Mouse (Mus musculus) midbrain, embryonic 12.5 days (tissue): ENCODE data around the gene Ephb1. TPM values are rescaled to one million over a fixed set of nuclear protein-coding genes. Genes with fewer than 3 reads are reported as not detected.

Source experiments
- ATAC-seq: fragments of 200-750 bp; cut with Nextera tagmentation; 2 replicates; pipeline ENCODE4 v1.8.0; 2017; ENCODE audit warnings: low read depth, moderate TSS enrichment, moderate library complexity; ENCODE audit not compliant: low FRiP score
- H3K27ac ChIP-seq: fragments of 300-500 bp; sonication (generic); replicated peaks from 2 replicates; pipeline ENCODE4 v1.5.1; 2016; ENCODE audit warnings: mild to moderate bottlenecking
- H3K27me3 ChIP-seq: fragments of 300-500 bp; sonication (generic); 2 replicates; pipeline ENCODE4 v1.6.1; 2016; ENCODE audit warnings: mild to moderate bottlenecking
- H3K36me3 ChIP-seq: fragments of 300-500 bp; sonication (generic); 2 replicates; pipeline ENCODE4 v1.6.1; 2016
- H3K4me1 ChIP-seq: fragments of 300-500 bp; sonication (generic); 2 replicates; pipeline ENCODE4 v1.6.1; 2016
- H3K4me2 ChIP-seq: fragments of 300-500 bp; sonication (generic); replicated peaks from 2 replicates; pipeline ENCODE4 v1.6.1; 2016; ENCODE audit warnings: mild to moderate bottlenecking, moderate library complexity
- H3K4me3 ChIP-seq: fragments of 300-500 bp; sonication (generic); 2 replicates; pipeline ENCODE4 v1.5.1; 2016; ENCODE audit warnings: mild to moderate bottlenecking
- H3K9ac ChIP-seq: fragments of 300-500 bp; sonication (generic); replicated peaks from 2 replicates; pipeline ENCODE4 v1.6.1; 2016; ENCODE audit warnings: mild to moderate bottlenecking, moderate library complexity
- H3K9me3 ChIP-seq: fragments of 300-500 bp; sonication (generic); 2 replicates; pipeline ENCODE4 v1.6.1; 2016; ENCODE audit warnings: mild to moderate bottlenecking
- WGBS: fragments of 180-500 bp; shearing (Covaris S2); methylation state at CpG from one replicate; pipeline ENCODE4 v1.1.7; 2016; 5-methylcytosine and 5-hydroxymethylcytosine counted together
- polyA plus RNA-seq: library from polyadenylated mRNA; unstranded; fragments of >200 nt; fragmentation: Nextera tagmentation; extraction: Ambion mirVana; gene quantifications from 2 replicates; pipeline ENCODE4 v1.2.1, GENCODE M21; 2016

Ephb1 gene
- polyA plus RNA-seq, 1 experiment from 2014 or later = 29.9 TPM

GRCm38 (mm10) chr9:102297986-102298385, 56.5 kb downstream of the Ephb1 start:
- ATAC-seq = no peak
- H3K27me3 ChIP-seq = no peaks in the 10 kb centered on the region
- H3K27ac ChIP-seq = no peak overlapping the region
- H3K4me2 ChIP-seq = no peak overlapping the region
- H3K9ac ChIP-seq = no peak overlapping the region
- H3K36me3 ChIP-seq = 0 out of 2 replicates have a peak, but pooled peaks cover 4% of the 10 kb centered on the region
- no peaks in the 10 kb centered on the region for H3K9me3 ChIP-seq
- 74% methylated on average over 5 of the region's 5 CpGs for WGBS
- H3K4me1 ChIP-seq = peaks cover 19% of the 10 kb centered on the region
- no peak overlapping the region for H3K4me3 ChIP-seq

- Histone ChIP-seq H3K9ac (no peak overlapping the region), H3K27me3 (no peaks in the 10 kb centered on the region), H3K9me3 (no peaks in the 10 kb centered on the region), H3K36me3 (0 out of 2 replicates have a peak, but pooled peaks cover 7% of the 10 kb centered on the region), H3K27ac (no peak overlapping the region), H3K4me3 (no peak overlapping the region), H3K4me1 (peaks cover 17% of the 10 kb centered on the region), H3K4me2 (no peak overlapping the region)
- no peak for ATAC-seq
- 69% methylated on average over 3 of the region's 3 CpGs for WGBS
These were observed 57.3 kb downstream of the Ephb1 start for GRCm38 (mm10) chr9:102297176-102297575.

GRCm38 (mm10) chr9:102293605-102294004, 60.9 kb downstream of the Ephb1 start:
- 0 out of 2 replicates have a peak, but pooled peaks cover 7% of the 10 kb centered on the region for H3K36me3 ChIP-seq
- WGBS = 95% methylated on average over 3 of the region's 3 CpGs
- H3K27me3 ChIP-seq = no peaks in the 10 kb centered on the region
- no peak overlapping the region for H3K9ac ChIP-seq
- no peak overlapping the region for H3K4me2 ChIP-seq
- ATAC-seq = no peak
- no peaks in the 10 kb centered on the region for H3K9me3 ChIP-seq
- H3K4me3 ChIP-seq = no peak overlapping the region
- peaks cover 22% of the 10 kb centered on the region for H3K4me1 ChIP-seq
- H3K27ac ChIP-seq = no peak overlapping the region

- H3K4me1 ChIP-seq = peaks cover 33% of the 10 kb centered on the region
- H3K4me2 ChIP-seq = no peak overlapping the region
- ATAC-seq = no peak
- H3K4me3 ChIP-seq = no peak overlapping the region
- H3K9ac ChIP-seq = no peak overlapping the region
- H3K27ac ChIP-seq = no peak overlapping the region
- H3K9me3 ChIP-seq = no peaks in the 10 kb centered on the region
- WGBS = 83% methylated on average over 3 of the region's 3 CpGs
- H3K36me3 ChIP-seq = 0 out of 2 replicates have a peak, but pooled peaks cover 7% of the 10 kb centered on the region
- H3K27me3 ChIP-seq = no peaks in the 10 kb centered on the region
These were observed 63.3 kb downstream of the Ephb1 start for GRCm38 (mm10) chr9:102291230-102291629.

GRCm38 (mm10) chr9:102288356-102288755, 66.1 kb downstream of the Ephb1 start:
- Histone ChIP-seq H3K4me1 (peaks cover 19% of the 10 kb centered on the region), H3K27ac (no peak overlapping the region), H3K4me3 (no peak overlapping the region), H3K4me2 (no peak overlapping the region), H3K27me3 (no peaks in the 10 kb centered on the region), H3K36me3 (peaks cover 16% of the 10 kb centered on the region; the same call in 1 of the 2 replicates), H3K9me3 (no peaks in the 10 kb centered on the region), H3K9ac (no peak overlapping the region)
- 93% methylated on average over 3 of the region's 3 CpGs for WGBS
- no peak for ATAC-seq

- peaks cover 16% of the 10 kb centered on the region for H3K4me1 ChIP-seq
- ATAC-seq = no peak
- H3K9me3 ChIP-seq = no peaks in the 10 kb centered on the region
- no peak overlapping the region for H3K27ac ChIP-seq
- no peak overlapping the region for H3K4me3 ChIP-seq
- H3K36me3 ChIP-seq = no peaks in the 10 kb centered on the region
- H3K27me3 ChIP-seq = peaks cover 24% of the 10 kb centered on the region
- 77% methylated on average over 3 of the region's 3 CpGs for WGBS
- H3K4me2 ChIP-seq = no peak overlapping the region
- no peak overlapping the region for H3K9ac ChIP-seq
These were observed 78.6 kb downstream of the Ephb1 start for GRCm38 (mm10) chr9:102275931-102276330.

- Histone ChIP-seq H3K4me3 (no peak overlapping the region), H3K36me3 (no peaks in the 10 kb centered on the region), H3K4me1 (peaks cover 16% of the 10 kb centered on the region), H3K9ac (no peak overlapping the region), H3K4me2 (no peak overlapping the region), H3K9me3 (no peaks in the 10 kb centered on the region), H3K27me3 (peaks cover 34% of the 10 kb centered on the region), H3K27ac (no peak overlapping the region)
- WGBS = 71% methylated on average over 8 of the region's 8 CpGs
- ATAC-seq = no peak
These were observed 80.5 kb downstream of the Ephb1 start for GRCm38 (mm10) chr9:102274016-102274415.

GRCm38 (mm10) chr9:102273469-102273808, 81.1 kb downstream of the Ephb1 start:
- no peak overlapping the region for H3K27ac ChIP-seq
- H3K4me1 ChIP-seq = peaks cover 18% of the 10 kb centered on the region
- no peak overlapping the region for H3K4me2 ChIP-seq
- ATAC-seq = no peak
- 63% methylated on average over 6 of the region's 6 CpGs for WGBS
- no peak overlapping the region for H3K9ac ChIP-seq
- H3K9me3 ChIP-seq = no peaks in the 10 kb centered on the region
- no peak overlapping the region for H3K4me3 ChIP-seq
- no peaks in the 10 kb centered on the region for H3K36me3 ChIP-seq
- peaks cover 40% of the 10 kb centered on the region for H3K27me3 ChIP-seq

GRCm38 (mm10) chr9:102272731-102273468, 81.6 kb downstream of the Ephb1 start:
- 58% methylated on average over 5 of the region's 5 CpGs for WGBS
- no peak overlapping the region for H3K4me2 ChIP-seq
- H3K9me3 ChIP-seq = no peaks in the 10 kb centered on the region
- no peaks in the 10 kb centered on the region for H3K36me3 ChIP-seq
- no peak overlapping the region for H3K9ac ChIP-seq
- no peak overlapping the region for H3K4me3 ChIP-seq
- H3K4me1 ChIP-seq = peaks cover 23% of the 10 kb centered on the region
- peaks cover 46% of the 10 kb centered on the region for H3K27me3 ChIP-seq
- no peak for ATAC-seq
- no peak overlapping the region for H3K27ac ChIP-seq

- peaks cover 30% of the 10 kb centered on the region for H3K4me1 ChIP-seq
- H3K4me3 ChIP-seq = no peak overlapping the region
- ATAC-seq = no peak
- H3K27ac ChIP-seq = no peak overlapping the region
- H3K9ac ChIP-seq = no peak overlapping the region
- H3K36me3 ChIP-seq = no peaks in the 10 kb centered on the region
- WGBS = 91% methylated on average over 5 of the region's 5 CpGs
- no peak overlapping the region for H3K4me2 ChIP-seq
- no peaks in the 10 kb centered on the region for H3K9me3 ChIP-seq
- H3K27me3 ChIP-seq = peaks cover 61% of the 10 kb centered on the region
These were observed 84.0 kb downstream of the Ephb1 start for GRCm38 (mm10) chr9:102270496-102270895.

- H3K36me3 ChIP-seq = no peaks in the 10 kb centered on the region
- no peak overlapping the region for H3K27ac ChIP-seq
- H3K9ac ChIP-seq = 0 out of 2 replicates have a peak overlapping the region, but pooled peaks have one; percentile 28
- no peak; the same call in 1 of the 2 replicates for ATAC-seq
- H3K9me3 ChIP-seq = no peaks in the 10 kb centered on the region
- H3K4me3 ChIP-seq = peak overlapping the region; percentile 13
- whole genome bisulfite sequencing = under 1% methylated on average over 18 of the region's 18 CpGs
- peak overlapping the region; percentile 48 for H3K4me2 ChIP-seq
- H3K4me1 ChIP-seq = peaks cover 37% of the 10 kb centered on the region
- H3K27me3 ChIP-seq = peaks cover 68% of the 10 kb centered on the region
These were observed 87.0 kb downstream of the Ephb1 start for GRCm38 (mm10) chr9:102267311-102268027.

GRCm38 (mm10) chr9:102263760-102264159, 90.7 kb downstream of the Ephb1 start:
- Histone ChIP-seq H3K9ac (no peak overlapping the region), H3K9me3 (no peaks in the 10 kb centered on the region), H3K27ac (no peak overlapping the region), H3K27me3 (peaks cover 69% of the 10 kb centered on the region), H3K4me1 (peaks cover 62% of the 10 kb centered on the region), H3K36me3 (no peaks in the 10 kb centered on the region), H3K4me3 (no peak overlapping the region), H3K4me2 (no peak overlapping the region)
- ATAC-seq = no peak
- WGBS = 44% methylated on average over 7 of the region's 7 CpGs
